Mouse (Mus musculus) embryonic facial prominence, embryonic 11.5 days (tissue): ENCODE measurements at regions not wholly inside any gene's neighbourhood (a gene's known extent, or its start where the extent isn't known, plus 50 kb on each side); places are given as distances from the start of the nearest gene placed in this dataset.

Experiments used
- ATAC-seq: fragments of 200-750 bp; cut with Nextera tagmentation; replicated peaks from 2 replicates; pipeline ENCODE4 v1.8.0; 2017; ENCODE audit warnings: low read depth; ENCODE audit not compliant: insufficient number of reproducible peaks, low FRiP score, low TSS enrichment
- DNase-seq: peaks from one replicate; pipeline ENCODE4 v3.0.0-alpha.2; 2015; ENCODE audit warnings: low spot score
- H3K27ac ChIP-seq: fragments of 300-500 bp; sonication (generic); replicated peaks from 2 replicates; pipeline ENCODE4 v1.5.1; 2014; ENCODE audit warnings: mild to moderate bottlenecking, low read depth, low read length, control low read depth
- H3K27me3 ChIP-seq: fragments of 300-500 bp; sonication (generic); 2 replicates; pipeline ENCODE4 v1.6.1; 2014; ENCODE audit warnings: mild to moderate bottlenecking, low read length, moderate library complexity, mixed read lengths; ENCODE audit not compliant: control insufficient read depth, insufficient read depth
- H3K36me3 ChIP-seq: fragments of 300-500 bp; sonication (generic); replicated peaks from 2 replicates; pipeline ENCODE4 v1.6.1; 2014; ENCODE audit warnings: low read depth, mild to moderate bottlenecking, low read length, moderate library complexity, mixed read lengths; ENCODE audit not compliant: control insufficient read depth, insufficient read depth
- H3K4me1 ChIP-seq: fragments of 300-500 bp; sonication (generic); 2 replicates; pipeline ENCODE4 v1.6.1; 2014; ENCODE audit warnings: low read length, mixed read lengths; ENCODE audit not compliant: control insufficient read depth, insufficient read depth
- H3K4me2 ChIP-seq: fragments of 300-500 bp; sonication (generic); 2 replicates; pipeline ENCODE4 v1.6.1; 2014; ENCODE audit warnings: low read depth, mild to moderate bottlenecking, control low read depth, low read length, moderate library complexity
- H3K4me3 ChIP-seq: fragments of 300-500 bp; sonication (generic); 2 replicates; pipeline ENCODE4 v1.5.1; 2014; ENCODE audit warnings: low read depth, low read length, control low read depth
- H3K9ac ChIP-seq: fragments of 300-500 bp; sonication (generic); replicated peaks from 2 replicates; pipeline ENCODE4 v1.6.1; 2014; ENCODE audit warnings: mild to moderate bottlenecking, control low read depth, low read length
- H3K9me3 ChIP-seq: fragments of 300-500 bp; sonication (generic); replicated peaks from 2 replicates; pipeline ENCODE4 v1.6.1; 2016; ENCODE audit warnings: mild to moderate bottlenecking, low read length, inconsistent platforms, mixed read lengths; ENCODE audit not compliant: control insufficient read depth
- WGBS: fragments of 180-500 bp; shearing (Covaris S2); extraction: QIAGEN DNeasy Blood & Tissue Kit; methylation state at CpG from one replicate; pipeline ENCODE4 v1.1.7; 2014; 5-methylcytosine and 5-hydroxymethylcytosine counted together

DNA sequence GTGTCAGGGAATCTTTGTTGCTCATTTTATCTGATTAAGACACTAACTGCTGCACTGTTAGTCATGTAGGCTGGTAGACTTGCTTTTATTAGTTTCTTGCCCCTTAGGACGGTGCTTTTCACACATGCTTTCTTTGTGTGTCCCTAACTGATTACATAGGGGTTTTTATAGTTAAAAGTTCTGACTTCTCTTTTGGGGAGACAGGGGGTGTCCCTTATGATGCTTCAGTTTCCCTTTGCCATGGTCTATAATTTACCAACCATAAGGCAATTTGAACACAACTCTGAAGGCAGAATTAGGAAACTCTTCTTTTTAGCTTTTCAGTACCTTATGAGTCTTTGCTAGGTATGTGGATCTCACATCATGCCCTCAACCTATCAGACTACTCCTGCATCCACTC, 239.8 kb upstream of the Pfkp start:
- H3K4me3 ChIP-seq, result no peak overlapping the region
- no peak overlapping the region for H3K27ac ChIP-seq
- H3K36me3 ChIP-seq, result no peaks in the 10 kb centered on the region
- DNase-seq (no peak), ATAC-seq (no peak)
- no peaks in the 10 kb centered on the region for H3K27me3 ChIP-seq
- H3K4me2 ChIP-seq, result no peak overlapping the region
- H3K9me3 ChIP-seq, result no peaks in the 10 kb centered on the region
- 85% methylated on average over 1 of the region's 1 CpGs for WGBS
- H3K4me1 ChIP-seq, result no peaks in the 10 kb centered on the region
- H3K9ac ChIP-seq, result no peak overlapping the region

DNA sequence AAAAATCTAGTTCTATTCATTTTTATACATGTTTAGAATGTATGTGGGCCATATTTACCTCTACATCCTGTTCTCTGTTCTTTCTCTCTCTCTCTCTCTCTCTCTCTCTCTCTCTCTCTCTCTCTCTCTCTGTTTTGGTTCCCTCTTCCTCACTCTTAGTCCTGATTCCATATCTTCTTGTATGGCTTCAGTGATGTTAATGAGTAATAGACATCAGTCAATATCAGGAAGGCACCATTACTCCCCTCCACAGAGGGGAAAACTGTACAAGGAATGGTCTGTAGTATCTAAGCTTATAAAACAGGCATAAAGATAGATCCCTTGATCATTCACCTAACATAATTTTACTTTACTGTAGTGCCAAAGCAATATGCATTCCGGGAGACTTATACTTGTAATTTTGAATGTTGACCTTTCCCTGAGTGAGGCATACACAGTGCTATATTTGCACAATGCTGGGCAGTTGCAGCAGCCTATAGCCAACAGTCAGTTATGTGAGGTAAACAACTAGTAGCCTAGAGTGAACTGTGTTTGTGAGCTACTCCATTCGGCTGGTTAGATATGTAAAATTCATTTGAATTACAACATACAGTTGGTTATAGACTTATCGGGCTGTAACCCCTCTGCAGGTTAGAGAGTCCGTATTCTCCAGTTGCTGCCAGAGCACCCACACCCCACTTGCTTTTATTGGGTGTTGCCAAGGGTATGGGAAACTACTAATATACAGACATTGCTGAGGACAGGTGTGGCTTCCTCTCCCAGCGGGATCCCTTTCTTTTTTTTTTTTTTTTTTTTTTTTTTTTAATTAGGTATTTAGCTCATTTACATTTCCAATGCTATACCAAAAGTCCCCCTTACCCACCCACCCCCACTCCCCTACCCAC, 228.7 kb upstream of the Pfkp start:
- Histone ChIP-seq H3K9me3 (no peaks in the 10 kb centered on the region), H3K9ac (no peak overlapping the region), H3K4me3 (no peak overlapping the region), H3K4me1 (no peaks in the 10 kb centered on the region), H3K4me2 (no peak overlapping the region), H3K27ac (no peak overlapping the region), H3K36me3 (no peaks in the 10 kb centered on the region), H3K27me3 (no peaks in the 10 kb centered on the region)
- ATAC-seq (no peak), DNase-seq (no peak)
- WGBS, result 95% methylated on average over 5 of the region's 5 CpGs

DNA sequence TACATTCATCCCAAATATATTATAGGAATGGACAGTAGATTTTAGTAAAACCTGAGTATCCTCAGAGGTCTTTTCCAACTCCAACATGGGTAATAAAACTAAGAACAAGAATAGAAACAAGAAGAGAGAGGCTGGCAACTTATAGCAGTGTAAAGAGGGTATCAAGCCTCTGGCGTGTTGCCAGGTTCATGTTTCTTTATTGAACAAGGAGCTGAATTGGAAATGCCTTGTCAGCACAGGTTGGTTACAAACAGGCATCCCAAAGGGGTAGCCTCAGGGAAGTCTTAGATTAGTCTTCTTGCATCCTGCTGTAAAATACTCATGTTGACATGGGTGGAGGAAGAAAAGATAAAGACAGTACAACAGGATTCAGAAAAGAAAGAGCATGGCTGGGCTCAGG, 213.6 kb upstream of the Pfkp start:
- no peaks in the 10 kb centered on the region for H3K4me1 ChIP-seq
- no peak for DNase-seq

DNA sequence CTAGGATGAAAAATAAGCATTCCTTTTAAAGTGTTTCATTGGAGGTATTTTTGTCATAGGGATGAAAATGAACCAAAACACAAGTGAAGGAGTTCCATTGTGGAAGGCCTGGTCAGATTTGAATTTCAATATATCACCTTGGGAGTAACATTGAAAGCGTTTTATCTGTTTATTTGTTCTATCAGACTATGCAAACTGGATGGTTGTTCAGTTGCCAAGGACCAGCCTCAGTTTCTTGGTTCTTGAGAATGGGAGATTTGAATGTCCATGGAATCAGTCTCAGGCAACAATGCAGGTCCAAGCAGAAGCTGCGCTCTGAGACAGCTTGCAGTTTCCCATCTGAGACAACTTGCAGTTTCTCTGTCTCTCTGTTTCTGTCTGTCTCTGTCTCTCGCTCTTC, 211.0 kb upstream of the Pfkp start:
- no peak for DNase-seq
- 86% methylated on average over 3 of the region's 3 CpGs for WGBS
- no peaks in the 10 kb centered on the region for H3K9me3 ChIP-seq

More for the DNA sequence above, 213.6 kb upstream of the Pfkp start:
- no peak overlapping the region for H3K4me2 ChIP-seq
- no peaks in the 10 kb centered on the region for H3K36me3 ChIP-seq
- 82% methylated on average over 1 of the region's 1 CpGs for WGBS
- no peaks in the 10 kb centered on the region for H3K27me3 ChIP-seq
- H3K4me3 ChIP-seq, result no peak overlapping the region
- no peaks in the 10 kb centered on the region for H3K9me3 ChIP-seq
- no peak for ATAC-seq
- H3K27ac ChIP-seq, result no peak overlapping the region
- H3K9ac ChIP-seq, result no peak overlapping the region

DNA sequence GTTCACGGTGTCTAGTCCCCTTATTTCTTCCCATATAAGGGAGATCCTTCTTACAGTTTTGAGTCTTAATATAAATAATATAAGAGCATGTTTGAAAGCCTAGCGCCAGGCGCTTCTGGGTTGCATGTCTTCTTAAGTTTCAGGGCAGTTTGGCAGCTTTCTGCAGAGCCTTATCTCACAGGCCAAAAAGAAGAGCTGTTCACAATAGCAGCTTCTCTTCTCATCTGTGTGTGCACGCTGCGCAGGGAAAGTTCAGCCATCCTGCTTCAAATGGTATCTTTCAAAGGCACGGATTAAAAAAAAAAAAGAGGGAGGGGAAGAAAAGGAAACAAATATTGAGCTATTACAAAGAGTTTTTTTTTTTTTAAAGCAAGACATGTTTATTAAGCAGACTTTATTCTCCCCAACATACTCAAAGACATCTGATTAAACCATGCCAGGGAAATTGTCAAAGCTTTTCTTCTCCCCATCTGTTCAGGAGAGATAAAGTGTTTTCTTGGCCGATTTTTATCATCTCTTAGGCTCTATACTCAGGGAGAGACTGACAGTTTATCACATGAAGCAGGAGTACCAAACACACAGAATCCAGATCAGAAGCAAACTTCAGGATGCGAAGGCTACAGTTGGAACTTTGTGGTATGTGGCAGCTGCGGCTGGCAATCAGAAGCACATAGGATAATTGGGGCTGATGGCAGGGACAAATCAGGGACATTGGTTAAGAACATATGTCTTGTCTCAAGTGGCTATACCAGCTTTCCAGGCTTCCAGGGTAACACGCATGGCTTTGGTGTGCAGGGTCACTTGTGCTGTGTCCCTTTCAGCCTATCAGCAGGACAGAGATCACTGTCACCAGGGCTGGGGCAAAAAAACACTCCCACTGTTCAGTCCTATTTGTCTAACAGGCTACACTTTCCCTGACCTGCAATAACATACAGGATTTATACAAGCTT, 206.9 kb upstream of the Pfkp start:
- Histone ChIP-seq H3K4me1 (no peaks in the 10 kb centered on the region), H3K9ac (no peak overlapping the region), H3K4me3 (no peak overlapping the region), H3K36me3 (no peaks in the 10 kb centered on the region), H3K27me3 (no peaks in the 10 kb centered on the region), H3K9me3 (no peaks in the 10 kb centered on the region), H3K4me2 (no peak overlapping the region), H3K27ac (no peak overlapping the region)
- 65% methylated on average over 10 of the region's 10 CpGs for WGBS
- DNase-seq (no peak), ATAC-seq (no peak)

More for the DNA sequence above, 211.0 kb upstream of the Pfkp start:
- H3K27me3 ChIP-seq, result no peaks in the 10 kb centered on the region
- H3K9ac ChIP-seq, result no peak overlapping the region
- H3K4me3 ChIP-seq, result no peak overlapping the region
- no peaks in the 10 kb centered on the region for H3K4me1 ChIP-seq
- H3K4me2 ChIP-seq, result no peak overlapping the region
- ATAC-seq, result no peak
- no peak overlapping the region for H3K27ac ChIP-seq
- H3K36me3 ChIP-seq, result no peaks in the 10 kb centered on the region

DNA sequence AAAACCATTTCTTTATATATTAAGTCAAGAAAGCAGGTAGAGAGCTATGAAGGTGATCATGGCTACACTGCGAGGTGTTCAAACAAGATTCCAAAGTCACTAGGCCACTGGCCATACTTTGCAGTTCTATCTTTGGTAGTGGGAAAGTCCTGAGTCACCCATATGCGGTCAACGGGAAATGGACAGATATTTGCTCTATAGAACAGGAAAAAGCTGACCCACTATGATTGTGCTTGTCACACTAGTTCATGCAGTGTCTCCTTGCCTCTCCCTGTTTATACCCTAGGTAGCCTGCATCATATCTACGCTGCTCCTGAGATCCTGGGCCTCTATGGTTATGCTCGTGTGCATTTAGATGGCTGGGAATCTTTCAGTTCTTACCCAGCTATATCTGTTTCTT, 188.9 kb upstream of the Pfkp start:
- Histone ChIP-seq H3K36me3 (no peaks in the 10 kb centered on the region), H3K9me3 (no peaks in the 10 kb centered on the region), H3K4me3 (no peak overlapping the region), H3K4me1 (no peaks in the 10 kb centered on the region), H3K9ac (no peak overlapping the region), H3K27me3 (no peaks in the 10 kb centered on the region), H3K27ac (no peak overlapping the region), H3K4me2 (no peak overlapping the region)
- no peak for ATAC-seq
- DNase-seq, result no peak
- 94% methylated on average over 5 of the region's 5 CpGs for WGBS

DNA sequence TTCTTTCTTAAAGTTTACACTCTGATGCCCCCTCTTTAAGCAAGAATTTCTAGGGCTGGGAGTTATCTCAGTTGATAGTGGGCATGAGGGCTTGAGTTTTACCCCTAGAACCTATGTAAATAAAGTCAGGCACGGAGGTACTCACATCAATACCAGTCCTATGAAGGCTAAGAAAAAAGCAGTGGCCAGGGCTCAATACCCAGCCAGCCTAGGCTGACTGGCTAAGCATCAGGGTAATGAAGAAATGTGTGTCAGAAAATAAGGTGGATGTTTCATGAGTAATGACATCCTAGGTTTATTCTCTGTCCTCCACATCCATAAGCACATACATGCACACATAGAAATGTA, 188.5 kb upstream of the Pfkp start:
- no peaks in the 10 kb centered on the region for H3K4me1 ChIP-seq
- no peaks in the 10 kb centered on the region for H3K36me3 ChIP-seq
- 59% methylated on average over 1 of the region's 1 CpGs for WGBS
- no peak overlapping the region for H3K27ac ChIP-seq
- no peak overlapping the region for H3K4me2 ChIP-seq
- no peak overlapping the region for H3K9ac ChIP-seq
- no peak overlapping the region for H3K4me3 ChIP-seq
- H3K9me3 ChIP-seq, result no peaks in the 10 kb centered on the region
- ATAC-seq, result peak; percentile 68; the same call in 1 of the 2 replicates
- no peak for DNase-seq
- H3K27me3 ChIP-seq, result no peaks in the 10 kb centered on the region
